Mouse (Mus musculus) embryonic facial prominence, embryonic 11.5 days (tissue): Measurements from ENCODE around the gene Tcl1b5. TPM values are rescaled to one million over a fixed set of nuclear protein-coding genes. Genes with fewer than 3 reads are reported as not detected.
"Not testable (repeated sequence)": the region's sequence is repeated elsewhere in the genome, so short reads cannot be mapped to it uniquely, and the experiment has no call there.

Experiments
- ATAC-seq: fragments of 200-750 bp; cut with Nextera tagmentation; replicated peaks from 2 replicates; pipeline ENCODE4 v1.8.0; 2017; ENCODE audit warnings: low read depth; ENCODE audit not compliant: insufficient number of reproducible peaks, low FRiP score, low TSS enrichment
- DNase-seq: peaks from one replicate; pipeline ENCODE4 v3.0.0-alpha.2; 2015; ENCODE audit warnings: low spot score
- H3K27ac ChIP-seq: fragments of 300-500 bp; sonication (generic); replicated peaks from 2 replicates; pipeline ENCODE4 v1.5.1; 2014; ENCODE audit warnings: mild to moderate bottlenecking, low read depth, low read length, control low read depth
- H3K27me3 ChIP-seq: fragments of 300-500 bp; sonication (generic); 2 replicates; pipeline ENCODE4 v1.6.1; 2014; ENCODE audit warnings: mild to moderate bottlenecking, low read length, moderate library complexity, mixed read lengths; ENCODE audit not compliant: control insufficient read depth, insufficient read depth
- H3K36me3 ChIP-seq: fragments of 300-500 bp; sonication (generic); replicated peaks from 2 replicates; pipeline ENCODE4 v1.6.1; 2014; ENCODE audit warnings: low read depth, mild to moderate bottlenecking, low read length, moderate library complexity, mixed read lengths; ENCODE audit not compliant: control insufficient read depth, insufficient read depth
- H3K4me1 ChIP-seq: fragments of 300-500 bp; sonication (generic); 2 replicates; pipeline ENCODE4 v1.6.1; 2014; ENCODE audit warnings: low read length, mixed read lengths; ENCODE audit not compliant: control insufficient read depth, insufficient read depth
- H3K4me2 ChIP-seq: fragments of 300-500 bp; sonication (generic); 2 replicates; pipeline ENCODE4 v1.6.1; 2014; ENCODE audit warnings: low read depth, mild to moderate bottlenecking, control low read depth, low read length, moderate library complexity
- H3K4me3 ChIP-seq: fragments of 300-500 bp; sonication (generic); 2 replicates; pipeline ENCODE4 v1.5.1; 2014; ENCODE audit warnings: low read depth, low read length, control low read depth
- H3K9ac ChIP-seq: fragments of 300-500 bp; sonication (generic); replicated peaks from 2 replicates; pipeline ENCODE4 v1.6.1; 2014; ENCODE audit warnings: mild to moderate bottlenecking, control low read depth, low read length
- H3K9me3 ChIP-seq: fragments of 300-500 bp; sonication (generic); replicated peaks from 2 replicates; pipeline ENCODE4 v1.6.1; 2016; ENCODE audit warnings: mild to moderate bottlenecking, low read length, inconsistent platforms, mixed read lengths; ENCODE audit not compliant: control insufficient read depth
- WGBS: fragments of 180-500 bp; shearing (Covaris S2); extraction: QIAGEN DNeasy Blood & Tissue Kit; methylation state at CpG from one replicate; pipeline ENCODE4 v1.1.7; 2014; 5-methylcytosine and 5-hydroxymethylcytosine counted together
- polyA plus RNA-seq: library from polyadenylated mRNA; unstranded; fragments of >200 nt; fragmentation: Nextera tagmentation; extraction: Ambion mirVana; gene quantifications from 2 replicates; pipeline ENCODE4 v1.2.1, GENCODE M21; 2014

The Tcl1b5 gene
- polyA plus RNA-seq, 1 experiment from 2014 or later = not detected

DNA sequence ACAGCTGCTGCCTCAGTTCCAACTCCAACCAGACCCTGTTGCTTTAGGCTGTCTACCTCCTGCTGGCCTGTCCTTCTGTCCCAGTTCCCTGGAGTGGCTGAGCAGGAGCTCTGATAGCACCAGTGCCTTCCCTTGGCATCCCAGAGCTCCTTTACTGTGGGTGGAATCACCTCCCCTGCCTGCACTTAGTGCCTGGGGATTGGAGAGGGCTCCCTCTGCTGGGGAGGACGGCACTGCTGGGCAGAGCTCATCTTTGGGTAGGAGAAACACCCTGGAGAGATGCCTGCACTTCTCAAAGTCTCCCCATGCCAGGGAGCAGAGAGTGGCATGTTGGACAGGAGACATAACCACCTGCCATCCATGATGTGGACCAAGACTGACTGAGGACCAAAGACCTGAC is 31.2 kb upstream of the Tcl1b5 start:
- not testable (repeated sequence) for H3K27me3 ChIP-seq, H3K4me1 ChIP-seq, ATAC-seq, H3K9me3 ChIP-seq, H3K27ac ChIP-seq, H3K4me3 ChIP-seq, H3K36me3 ChIP-seq, H3K4me2 ChIP-seq, H3K9ac ChIP-seq, DNase-seq
- 50% methylated on average over 1 of the region's 1 CpGs for WGBS

- H3K9me3 ChIP-seq = no peaks in the 10 kb centered on the region
- H3K36me3 ChIP-seq = no peaks in the 10 kb centered on the region
- DNase-seq = no peak
- no peaks in the 10 kb centered on the region for H3K27me3 ChIP-seq
- no peaks in the 10 kb centered on the region for H3K4me1 ChIP-seq
- no peak within 1 kb of the TSS for H3K9ac ChIP-seq
- 82% methylated on average over 3 of the region's 3 CpGs for WGBS
- no peak within 1 kb of the TSS for H3K4me2 ChIP-seq
- no peak for ATAC-seq
- H3K27ac ChIP-seq = no peak within 1 kb of the TSS
- no peak within 1 kb of the TSS for H3K4me3 ChIP-seq
Measured at GRCm38 (mm10) chr12:105145714-105146113, 30.4 kb upstream of the Tcl1b5 start, which contains the start of gene Tcl1b2. Gene Tcl1b2, plus strand, starts transcription at chr12:105146014.

DNA sequence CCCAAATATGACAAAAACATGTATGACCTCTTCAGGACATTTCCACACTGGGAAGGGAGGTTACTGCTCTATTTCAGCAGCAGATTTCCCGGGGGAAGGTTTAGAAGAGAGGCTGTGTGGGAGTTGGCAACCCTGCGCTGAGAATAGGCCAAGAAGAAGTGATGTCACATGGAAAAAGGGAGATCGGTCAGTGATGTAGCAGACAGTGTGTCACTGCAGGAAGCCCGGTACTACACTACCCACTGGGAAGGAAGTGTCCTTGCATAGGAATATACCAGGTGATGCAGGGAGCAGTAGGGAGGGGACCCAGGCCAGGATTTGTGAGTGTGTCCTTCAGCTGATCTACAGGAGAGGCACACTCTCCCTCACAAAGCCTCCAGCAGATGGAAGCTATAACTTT is 20.9 kb upstream of the Tcl1b5 start:
- H3K9ac ChIP-seq, H3K9me3 ChIP-seq, H3K4me1 ChIP-seq, H3K4me3 ChIP-seq, H3K27me3 ChIP-seq, H3K27ac ChIP-seq, ATAC-seq, DNase-seq, H3K4me2 ChIP-seq, H3K36me3 ChIP-seq: not testable (repeated sequence)
- WGBS = 72% methylated on average over 4 of the region's 4 CpGs

DNA sequence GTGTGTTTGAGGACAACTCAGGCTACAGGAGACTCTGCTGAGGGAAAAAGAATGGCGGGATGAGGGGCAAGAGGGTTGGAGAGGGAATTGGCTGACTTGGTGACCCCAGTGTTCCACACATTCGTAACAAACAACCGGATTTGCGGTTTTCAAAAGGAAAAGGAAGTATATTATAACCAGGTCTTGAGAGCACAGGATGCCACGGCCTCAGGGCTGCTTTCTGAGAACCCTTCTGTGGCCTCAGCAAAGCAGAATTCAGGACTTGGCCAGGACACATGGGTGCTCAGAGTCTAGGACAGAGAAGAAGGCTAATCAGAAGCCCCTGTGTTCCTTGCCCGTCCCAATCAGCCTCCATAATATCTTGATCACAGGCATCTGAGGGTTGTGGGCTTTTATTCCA is 17.3 kb upstream of the Tcl1b5 start:
- Histone ChIP-seq H3K4me3 (no peak overlapping the region), H3K36me3 (no peaks in the 10 kb centered on the region), H3K4me2 (no peak overlapping the region), H3K9me3 (no peaks in the 10 kb centered on the region), H3K9ac (no peak overlapping the region), H3K27me3 (no peaks in the 10 kb centered on the region), H3K27ac (no peak overlapping the region), H3K4me1 (no peaks in the 10 kb centered on the region)
- ATAC-seq = no peak
- 76% methylated on average over 6 of the region's 6 CpGs for WGBS
- DNase-seq = no peak

DNA sequence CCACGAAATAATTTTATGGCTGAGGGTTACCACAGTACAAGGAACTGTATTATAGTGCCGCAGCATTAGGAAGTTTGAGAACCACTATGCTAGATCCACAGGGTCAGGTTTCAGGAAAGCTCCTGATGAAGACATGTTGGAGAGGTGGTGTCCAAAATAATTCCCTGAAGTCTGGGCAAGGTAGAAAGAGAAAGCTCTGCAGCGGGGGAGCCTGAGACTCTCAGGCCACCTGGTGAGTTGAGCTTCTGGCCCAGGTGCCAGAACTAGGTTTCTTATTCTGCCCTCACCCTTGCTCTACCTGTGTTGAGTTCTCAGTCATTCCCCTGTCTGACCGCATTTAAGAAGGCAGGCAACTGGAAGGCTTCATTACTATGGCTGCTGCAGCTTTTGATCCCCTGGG is 16.8 kb upstream of the Tcl1b5 start, which contains the start of gene Tcl1b1:
Tcl1b1 (plus strand) TSS at position 301 of the 400 bp plus-strand sequence.
- Histone ChIP-seq H3K4me1 (no peaks in the 10 kb centered on the region), H3K9ac (no peak within 1 kb of the TSS), H3K4me3 (no peak within 1 kb of the TSS), H3K27me3 (no peaks in the 10 kb centered on the region), H3K4me2 (no peak within 1 kb of the TSS), H3K36me3 (no peaks in the 10 kb centered on the region), H3K27ac (no peak within 1 kb of the TSS), H3K9me3 (no peaks in the 10 kb centered on the region)
- DNase-seq (no peak), ATAC-seq (no peak)
- 80% methylated on average over 4 of the region's 4 CpGs for WGBS

GRCm38 (mm10) chr12:105166734-105167133 is 9.4 kb upstream of the Tcl1b5 start:
- H3K9me3 ChIP-seq = no peaks in the 10 kb centered on the region
- WGBS = 79% methylated on average over 3 of the region's 3 CpGs
- no peak overlapping the region for H3K4me2 ChIP-seq
- H3K4me1 ChIP-seq = no peaks in the 10 kb centered on the region
- no peaks in the 10 kb centered on the region for H3K36me3 ChIP-seq
- DNase-seq (no peak), ATAC-seq (no peak)
- H3K9ac ChIP-seq = no peak overlapping the region
- no peak overlapping the region for H3K4me3 ChIP-seq
- no peak overlapping the region for H3K27ac ChIP-seq
- no peaks in the 10 kb centered on the region for H3K27me3 ChIP-seq

GRCm38 (mm10) chr12:105173366-105173765 is 2.8 kb upstream of the Tcl1b5 start:
- DNase-seq = no peak
- Histone ChIP-seq H3K36me3 (no peaks in the 10 kb centered on the region), H3K4me1 (no peaks in the 10 kb centered on the region)

DNA sequence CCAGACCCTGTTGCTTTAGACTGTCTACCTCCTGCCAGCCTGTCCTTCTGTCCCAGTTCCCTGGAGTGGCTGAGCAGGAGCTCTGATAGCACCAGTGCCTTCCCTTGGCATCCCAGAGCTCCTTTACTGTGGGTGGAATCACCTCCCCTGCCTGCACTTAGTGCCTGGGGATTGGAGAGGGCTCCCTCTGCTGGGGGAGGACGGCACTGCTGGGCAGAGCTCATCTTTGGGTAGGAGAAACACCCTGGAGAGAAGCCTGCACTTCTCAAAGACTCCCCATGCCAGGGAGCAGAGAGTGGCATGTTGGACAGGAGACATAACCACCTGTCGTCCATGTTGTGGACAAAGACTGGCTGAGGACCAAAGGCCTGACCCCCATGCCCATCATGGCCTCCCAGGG is 1.8 kb upstream of the Tcl1b5 start:
- not testable (repeated sequence) for H3K27ac ChIP-seq, H3K4me2 ChIP-seq, H3K4me1 ChIP-seq, H3K27me3 ChIP-seq, DNase-seq, H3K36me3 ChIP-seq, H3K9me3 ChIP-seq, ATAC-seq, H3K9ac ChIP-seq, H3K4me3 ChIP-seq
- 33% methylated on average over 2 of the region's 2 CpGs for WGBS

More at GRCm38 (mm10) chr12:105173366-105173765, 2.8 kb upstream of the Tcl1b5 start:
- no peak overlapping the region for H3K27ac ChIP-seq
- H3K4me2 ChIP-seq = no peak overlapping the region
- H3K4me3 ChIP-seq = no peak overlapping the region
- H3K9me3 ChIP-seq = no peaks in the 10 kb centered on the region
- ATAC-seq = no peak
- no peak overlapping the region for H3K9ac ChIP-seq
- no peaks in the 10 kb centered on the region for H3K27me3 ChIP-seq
- 85% methylated on average over 2 of the region's 2 CpGs for WGBS
